Mouse (Mus musculus): ENCODE data around the gene Slc2a3. TPM values are rescaled to one million over a fixed set of nuclear protein-coding genes. Genes with fewer than 3 reads are reported as not detected.

Gene Slc2a3
- polyA plus RNA-seq, 1 experiment from 2014 or later: 72.9 TPM

DNA sequence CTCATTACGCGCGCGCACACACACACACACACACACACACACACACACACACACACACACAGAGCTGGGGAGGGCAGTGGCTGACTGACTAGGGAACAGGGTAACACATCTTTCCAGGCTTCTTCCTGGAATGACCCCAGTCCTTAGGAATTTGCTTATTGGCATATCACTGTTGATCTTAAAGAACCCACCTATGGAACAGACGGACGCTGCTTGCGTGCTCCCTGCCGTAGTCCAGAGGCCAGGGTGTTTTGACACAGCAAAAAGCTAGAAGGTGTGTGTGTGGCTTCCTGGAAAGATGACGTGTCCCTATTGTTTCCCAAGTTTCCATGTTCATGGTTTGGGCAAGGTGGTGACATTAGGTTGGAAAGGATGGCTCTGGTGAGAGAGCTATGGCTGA is 23.7 kb upstream of the Slc2a3 start:
- Histone ChIP-seq H3K27ac (replicated peaks; ENCODE audit: low read depth, low read length) (no peak overlapping the region), H3K9ac (ENCODE audit: low read length) (no peak overlapping the region), H3K36me3 (ENCODE audit: control insufficient read depth, insufficient read depth, low read length) (no peaks in the 10 kb centered on the region; the same call in 1 of the 2 replicates), H3K4me1 (ENCODE audit: control insufficient read depth, insufficient read depth, low read length) (peaks cover 12% of the 10 kb centered on the region), H3K4me3 (ENCODE audit: low read depth, low read length) (no peak overlapping the region), H3K9me3 (ENCODE audit: control insufficient read depth, low read length) (no peaks in the 10 kb centered on the region), H3K4me2 (ENCODE audit: low read depth, severe bottlenecking) (peak overlapping the region; percentile 72; the same call in 1 of the 2 replicates), H3K27me3 (ENCODE audit: control insufficient read depth, insufficient read depth, low read length) (no peaks in the 10 kb centered on the region)
- 94% methylated on average over 8 of the region's 9 CpGs for WGBS
- no peak for ATAC-seq (ENCODE audit: insufficient number of reproducible peaks, low FRiP score, low TSS enrichment, low read depth)
- DNase-seq (ENCODE audit: low spot score): no peak

DNA sequence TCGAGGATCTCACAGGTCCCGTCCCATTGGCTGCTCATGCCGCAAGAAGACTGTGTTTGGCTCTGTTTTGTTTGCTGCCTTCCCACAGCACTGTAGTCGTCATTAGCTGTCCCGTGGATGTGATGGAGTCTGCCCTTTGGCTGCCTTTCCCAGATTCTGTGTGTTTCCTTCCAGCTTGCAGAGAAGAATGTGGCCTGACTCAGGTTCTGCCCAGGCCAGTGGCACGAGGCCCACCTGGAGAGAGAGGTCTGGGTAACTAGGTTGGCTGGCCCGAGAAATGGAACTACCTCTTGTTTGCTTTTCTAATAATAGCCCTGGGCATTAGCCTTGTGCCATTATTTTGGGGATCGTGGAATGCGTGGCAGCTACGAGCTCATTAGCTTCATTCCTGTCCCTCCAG is 22.6 kb upstream of the Slc2a3 start:
- H3K27ac ChIP-seq (replicated peaks; ENCODE audit: low read depth, low read length): no peak overlapping the region
- ATAC-seq (ENCODE audit: insufficient number of reproducible peaks, low FRiP score, low TSS enrichment, low read depth): no peak
- H3K9ac ChIP-seq (ENCODE audit: low read length): no peak overlapping the region
- H3K4me1 ChIP-seq (ENCODE audit: control insufficient read depth, insufficient read depth, low read length): peaks cover 12% of the 10 kb centered on the region
- DNase-seq (ENCODE audit: low spot score): no peak
- H3K4me2 ChIP-seq (ENCODE audit: low read depth, severe bottlenecking): no peak overlapping the region
- 73% methylated on average over 10 of the region's 10 CpGs for WGBS
- no peak overlapping the region for H3K4me3 ChIP-seq (ENCODE audit: low read depth, low read length)
- no peaks in the 10 kb centered on the region for H3K27me3 ChIP-seq (ENCODE audit: control insufficient read depth, insufficient read depth, low read length)
- H3K36me3 ChIP-seq (ENCODE audit: control insufficient read depth, insufficient read depth, low read length): no peaks in the 10 kb centered on the region; the same call in 1 of the 2 replicates
- H3K9me3 ChIP-seq (ENCODE audit: control insufficient read depth, low read length): no peaks in the 10 kb centered on the region

DNA sequence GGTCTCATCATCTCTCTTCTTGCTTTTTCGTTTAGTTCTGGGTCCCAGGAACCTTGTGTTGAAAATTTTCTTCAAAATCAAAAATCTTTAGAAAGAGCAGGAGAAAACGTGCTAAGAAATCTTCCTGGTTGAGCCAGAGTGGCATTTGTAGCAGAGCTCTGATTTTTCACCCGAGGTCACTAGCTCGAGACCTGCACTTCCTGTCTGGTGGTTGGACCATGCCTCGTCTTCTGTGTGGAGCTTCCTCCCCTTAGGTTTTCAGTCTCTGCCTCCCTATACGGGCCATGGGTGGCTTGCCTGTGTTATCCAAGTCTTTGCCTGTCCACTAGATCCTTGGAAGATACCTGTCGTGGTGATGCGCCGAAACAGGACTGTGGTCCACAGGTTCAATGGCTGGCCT is 20.4 kb upstream of the Slc2a3 start:
- no peak for DNase-seq (ENCODE audit: low spot score)
- H3K36me3 ChIP-seq (ENCODE audit: control insufficient read depth, insufficient read depth, low read length): no peaks in the 10 kb centered on the region; the same call in 1 of the 2 replicates
- WGBS: 77% methylated on average over 9 of the region's 9 CpGs
- H3K27me3 ChIP-seq (ENCODE audit: control insufficient read depth, insufficient read depth, low read length): no peaks in the 10 kb centered on the region
- no peak overlapping the region for H3K9ac ChIP-seq (ENCODE audit: low read length)
- H3K4me1 ChIP-seq (ENCODE audit: control insufficient read depth, insufficient read depth, low read length): peaks cover 12% of the 10 kb centered on the region
- H3K9me3 ChIP-seq (ENCODE audit: control insufficient read depth, low read length): no peaks in the 10 kb centered on the region
- ATAC-seq (ENCODE audit: insufficient number of reproducible peaks, low FRiP score, low TSS enrichment, low read depth): no peak
- no peak overlapping the region for H3K27ac ChIP-seq (replicated peaks; ENCODE audit: low read depth, low read length)
- no peak overlapping the region for H3K4me3 ChIP-seq (ENCODE audit: low read depth, low read length)
- no peak overlapping the region for H3K4me2 ChIP-seq (ENCODE audit: low read depth, severe bottlenecking)

GRCm38 (mm10) chr6:122820799-122821650 is 19.6 kb upstream of the Slc2a3 start:
- Histone ChIP-seq H3K4me1 (ENCODE audit: control insufficient read depth, insufficient read depth, low read length) (peaks cover 8% of the 10 kb centered on the region), H3K27ac (replicated peaks; ENCODE audit: low read depth, low read length) (no peak overlapping the region)
- DNase-seq (ENCODE audit: low spot score): no peak

GRCm38 (mm10) chr6:122820071-122820798 is 18.8 kb upstream of the Slc2a3 start:
- H3K27ac ChIP-seq (replicated peaks; ENCODE audit: low read depth, low read length): no peak overlapping the region

More at GRCm38 (mm10) chr6:122820799-122821650, 19.6 kb upstream of the Slc2a3 start:
- peak overlapping the region; percentile 72 for H3K4me2 ChIP-seq (ENCODE audit: low read depth, severe bottlenecking)
- WGBS: 37% methylated on average over 15 of the region's 15 CpGs
- H3K9ac ChIP-seq (ENCODE audit: low read length): peak overlapping the region; percentile 89
- H3K27me3 ChIP-seq (ENCODE audit: control insufficient read depth, insufficient read depth, low read length): no peaks in the 10 kb centered on the region
- H3K36me3 ChIP-seq (ENCODE audit: control insufficient read depth, insufficient read depth, low read length): no peaks in the 10 kb centered on the region; the same call in 1 of the 2 replicates
- ATAC-seq (ENCODE audit: insufficient number of reproducible peaks, low FRiP score, low TSS enrichment, low read depth): no peak
- peak overlapping the region; percentile 65 for H3K4me3 ChIP-seq (ENCODE audit: low read depth, low read length)
- no peaks in the 10 kb centered on the region for H3K9me3 ChIP-seq (ENCODE audit: control insufficient read depth, low read length)

DNA sequence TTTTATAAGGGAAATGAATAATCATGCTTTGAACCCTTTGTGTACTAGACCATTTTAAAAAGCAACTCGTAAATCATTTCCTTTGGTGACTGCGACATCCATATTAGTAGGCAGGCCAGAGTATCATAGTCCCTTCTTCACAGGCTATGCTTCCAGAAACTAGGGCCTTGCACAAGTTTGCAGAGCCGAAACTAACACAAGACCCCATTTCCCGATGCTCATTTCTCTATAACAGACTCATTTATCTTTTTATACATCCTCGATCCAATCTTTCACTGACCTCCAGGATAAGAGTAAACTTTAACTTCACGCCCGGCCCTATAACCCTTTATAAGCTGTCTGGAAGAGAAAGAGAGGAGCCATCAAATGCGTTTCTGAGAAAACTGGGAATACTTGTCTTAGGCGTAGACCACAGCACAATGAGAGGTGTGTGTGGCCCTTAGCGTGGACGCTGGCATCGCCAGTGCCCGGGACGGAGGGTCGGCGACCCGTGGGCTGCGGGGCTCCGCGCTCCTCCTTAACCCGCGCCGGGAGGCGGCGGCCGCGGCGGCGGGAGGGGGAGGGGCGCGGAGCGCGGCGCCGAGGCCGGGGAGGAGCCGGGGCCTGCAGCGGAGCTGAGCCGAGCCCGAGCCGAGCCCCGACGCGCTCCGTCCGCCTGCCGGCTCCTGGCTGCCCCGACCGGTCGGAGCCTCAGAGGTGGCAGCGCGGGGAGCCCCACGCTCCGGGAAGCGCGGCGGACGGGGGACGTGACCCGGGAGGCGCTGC is 18.0 kb upstream of the Slc2a3 start, which contains the start of gene Foxj2:
TSS of gene Foxj2 (plus strand) at position 609 of the 765 bp plus-strand sequence.
- Histone ChIP-seq H3K27me3 (ENCODE audit: control insufficient read depth, insufficient read depth, low read length) (no peaks in the 10 kb centered on the region), H3K27ac (replicated peaks; ENCODE audit: low read depth, low read length) (no peak within 1 kb of the TSS), H3K4me1 (ENCODE audit: control insufficient read depth, insufficient read depth, low read length) (peaks cover 8% of the 10 kb centered on the region), H3K4me3 (ENCODE audit: low read depth, low read length) (peak within 1 kb of the TSS; percentile 65), H3K36me3 (ENCODE audit: control insufficient read depth, insufficient read depth, low read length) (no peaks in the 10 kb centered on the region; the same call in 1 of the 2 replicates), H3K9ac (ENCODE audit: low read length) (peak within 1 kb of the TSS; percentile 89), H3K4me2 (ENCODE audit: low read depth, severe bottlenecking) (peak within 1 kb of the TSS; percentile 72), H3K9me3 (ENCODE audit: control insufficient read depth, low read length) (no peaks in the 10 kb centered on the region)
- 3% methylated on average over 46 of the region's 61 CpGs for WGBS
- DNase-seq (ENCODE audit: low spot score) (peak; percentile 73), ATAC-seq (ENCODE audit: insufficient number of reproducible peaks, low FRiP score, low TSS enrichment, low read depth) (peak; percentile 62; the same call in 1 of the 2 replicates)

More at GRCm38 (mm10) chr6:122820071-122820798, 18.8 kb upstream of the Slc2a3 start:
- peak overlapping the region; percentile 89 for H3K9ac ChIP-seq (ENCODE audit: low read length)
- H3K27me3 ChIP-seq (ENCODE audit: control insufficient read depth, insufficient read depth, low read length): no peaks in the 10 kb centered on the region
- H3K4me2 ChIP-seq (ENCODE audit: low read depth, severe bottlenecking): peak overlapping the region; percentile 72
- H3K36me3 ChIP-seq (ENCODE audit: control insufficient read depth, insufficient read depth, low read length): no peaks in the 10 kb centered on the region; the same call in 1 of the 2 replicates
- H3K4me1 ChIP-seq (ENCODE audit: control insufficient read depth, insufficient read depth, low read length): peaks cover 8% of the 10 kb centered on the region
- H3K9me3 ChIP-seq (ENCODE audit: control insufficient read depth, low read length): no peaks in the 10 kb centered on the region
- WGBS: 0% methylated on average over 37 of the region's 38 CpGs
- peak; percentile 56 for DNase-seq (ENCODE audit: low spot score)
- H3K4me3 ChIP-seq (ENCODE audit: low read depth, low read length): peak overlapping the region; percentile 65
- ATAC-seq (ENCODE audit: insufficient number of reproducible peaks, low FRiP score, low TSS enrichment, low read depth): peak; percentile 65

GRCm38 (mm10) chr6:122813640-122814039 is 12.2 kb upstream of the Slc2a3 start:
- WGBS: 90% methylated on average over 4 of the region's 4 CpGs
- Histone ChIP-seq H3K9ac (ENCODE audit: low read length) (no peak overlapping the region), H3K27me3 (ENCODE audit: control insufficient read depth, insufficient read depth, low read length) (no peaks in the 10 kb centered on the region), H3K9me3 (ENCODE audit: control insufficient read depth, low read length) (no peaks in the 10 kb centered on the region), H3K4me2 (ENCODE audit: low read depth, severe bottlenecking) (no peak overlapping the region), H3K4me1 (ENCODE audit: control insufficient read depth, insufficient read depth, low read length) (no peaks in the 10 kb centered on the region), H3K4me3 (ENCODE audit: low read depth, low read length) (no peak overlapping the region), H3K27ac (replicated peaks; ENCODE audit: low read depth, low read length) (no peak overlapping the region), H3K36me3 (ENCODE audit: control insufficient read depth, insufficient read depth, low read length) (no peaks in the 10 kb centered on the region)
- no peak for ATAC-seq (ENCODE audit: insufficient number of reproducible peaks, low FRiP score, low TSS enrichment, low read depth)
- DNase-seq (ENCODE audit: low spot score): no peak

- no peak overlapping the region for H3K27ac ChIP-seq (replicated peaks; ENCODE audit: low read depth, low read length)
- ATAC-seq (ENCODE audit: insufficient number of reproducible peaks, low FRiP score, low TSS enrichment, low read depth) (no peak), DNase-seq (ENCODE audit: low spot score) (no peak)
- WGBS: 90% methylated on average over 4 of the region's 4 CpGs
- H3K36me3 ChIP-seq (ENCODE audit: control insufficient read depth, insufficient read depth, low read length): no peaks in the 10 kb centered on the region
- H3K27me3 ChIP-seq (ENCODE audit: control insufficient read depth, insufficient read depth, low read length): no peaks in the 10 kb centered on the region
- H3K9me3 ChIP-seq (ENCODE audit: control insufficient read depth, low read length): no peaks in the 10 kb centered on the region
- no peaks in the 10 kb centered on the region for H3K4me1 ChIP-seq (ENCODE audit: control insufficient read depth, insufficient read depth, low read length)
- no peak overlapping the region for H3K4me3 ChIP-seq (ENCODE audit: low read depth, low read length)
- no peak overlapping the region for H3K4me2 ChIP-seq (ENCODE audit: low read depth, severe bottlenecking)
- no peak overlapping the region for H3K9ac ChIP-seq (ENCODE audit: low read length)
Measured at GRCm38 (mm10) chr6:122812716-122813115, 11.3 kb upstream of the Slc2a3 start.
